Mouse (Mus musculus) MEL (cell line): ENCODE results near the gene Ddb1.

Source experiments
- POLR2A ChIP-seq, 2 experiments: IDR thresholded peaks; 2 replicates each; pipeline ENCODE4 v1.6.1; 2011 to 2012; ENCODE audit warnings: low read length in 2 of 2, mild to moderate bottlenecking in 2 of 2, control low read depth in 1 of 2, improper control_type of control experiment in 1 of 2, low read depth in 1 of 2, moderate library complexity in 1 of 2; ENCODE audit not compliant: control insufficient read depth in 1 of 2, insufficient read depth in 1 of 2, poor library complexity in 1 of 2
- SMC3 ChIP-seq: IDR thresholded peaks from 2 replicates; pipeline ENCODE4 v1.6.1; 2011; ENCODE audit warnings: low read depth, low read length, improper control_type of control experiment

DNA sequence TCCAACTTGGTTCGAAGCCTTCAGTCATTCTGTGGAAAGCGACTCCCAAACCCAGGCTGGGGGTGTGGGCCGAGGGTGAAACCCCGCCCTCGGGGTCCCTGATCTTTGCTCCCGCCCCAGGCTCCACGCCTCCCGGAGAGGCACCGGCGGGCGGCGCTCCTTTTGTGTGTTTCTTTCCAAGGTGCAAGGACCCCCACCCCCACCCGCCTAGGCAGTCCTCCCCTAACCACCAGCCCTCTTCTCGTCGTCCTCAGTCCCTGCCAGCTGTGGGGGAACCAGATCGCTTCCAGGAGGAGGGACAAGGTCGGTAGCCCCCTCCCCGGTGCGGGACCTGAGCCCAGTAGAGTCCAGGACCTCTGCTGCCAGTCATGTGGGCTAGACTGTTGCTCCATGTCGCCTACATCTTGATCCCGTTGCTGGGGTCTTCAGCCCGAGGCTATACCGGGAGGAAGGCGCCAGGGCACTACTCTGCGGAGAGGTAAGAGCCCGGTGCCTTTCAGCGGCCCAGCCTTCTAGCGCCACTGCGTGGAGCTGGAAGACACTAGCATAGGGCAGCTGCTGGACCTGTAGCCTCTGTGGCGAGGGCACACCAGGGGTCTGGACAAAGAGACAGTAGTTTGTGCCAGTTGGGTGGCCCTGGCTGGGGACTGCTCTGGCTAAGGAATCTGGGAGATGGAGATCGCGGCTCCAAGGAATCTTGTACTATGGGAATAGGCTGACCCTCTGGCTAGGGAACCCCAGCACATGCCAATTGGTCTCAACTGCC, 29.2 kb downstream of the Ddb1 start, which contains the start of gene Vwce:
- TF ChIP-seq SMC3 = no peak
- TF ChIP-seq POLR2A (IDR thresholded peaks at IDR 0.05; ENCODE audit: control insufficient read depth in 1 of 2, insufficient read depth in 1 of 2, low read depth in 1 of 2, low read length in 2 of 2, poor library complexity in 1 of 2) = no peak
